Mouse (Mus musculus) kidney, adult 9 months (tissue): ENCODE measurements around the gene Eda.
A peak's percentile ranks its signal among the peaks of the same experiment; 100 is the strongest.

Experiments used
- DNase-seq: peaks from one replicate; pipeline ENCODE4 v3.0.0; 2022

The Eda gene

GRCm38 (mm10) chrX:99975250-99975984 is at the start of gene Eda:
Gene Eda (plus strand): TSS chrX:99975606.
- DNase-seq = peak; percentile 86

- DNase-seq = no peak
Measured at GRCm38 (mm10) chrX:99961002-99961401, 14.4 kb upstream of the Eda start.

- DNase-seq = no peak
Measured at GRCm38 (mm10) chrX:99970111-99970510, 5.3 kb upstream of the Eda start.

- DNase-seq = no peak
Measured at GRCm38 (mm10) chrX:99974381-99974780, 1.0 kb upstream of the Eda start.

- no peak for DNase-seq
Measured at GRCm38 (mm10) chrX:99974803-99975202, 603 bp upstream of the Eda start.

- peak; percentile 6 for DNase-seq
Measured at GRCm38 (mm10) chrX:99975985-99976924, 849 bp downstream of the Eda start.

- DNase-seq = no peak
Measured at GRCm38 (mm10) chrX:99978354-99978753, 2.9 kb downstream of the Eda start.

GRCm38 (mm10) chrX:99993434-99993833 is 18.0 kb downstream of the Eda start:
- no peak for DNase-seq

- DNase-seq = no peak
Measured at GRCm38 (mm10) chrX:99999342-99999741, 23.9 kb downstream of the Eda start.

GRCm38 (mm10) chrX:100118362-100118761 is 143.0 kb downstream of the Eda start:
- no peak for DNase-seq

- DNase-seq = peak; percentile 0
Measured at GRCm38 (mm10) chrX:100195286-100195685, 219.9 kb downstream of the Eda start.

- DNase-seq = no peak
Measured at GRCm38 (mm10) chrX:100313652-100314051, 338.2 kb downstream of the Eda start.

- no peak for DNase-seq
Measured at GRCm38 (mm10) chrX:100314172-100314902, 338.9 kb downstream of the Eda start.

GRCm38 (mm10) chrX:100340687-100341086 is 365.3 kb downstream of the Eda start:
- no peak for DNase-seq

GRCm38 (mm10) chrX:100344433-100344832 is 369.0 kb downstream of the Eda start:
- no peak for DNase-seq

GRCm38 (mm10) chrX:100356974-100357373 is 381.6 kb downstream of the Eda start:
- no peak for DNase-seq

GRCm38 (mm10) chrX:100389887-100390286 is 414.5 kb downstream of the Eda start:
- no peak for DNase-seq

GRCm38 (mm10) chrX:100392304-100392703 is 416.9 kb downstream of the Eda start:
- peak; percentile 17 for DNase-seq

- DNase-seq = no peak
Measured at GRCm38 (mm10) chrX:100394223-100394861, 418.9 kb downstream of the Eda start.

GRCm38 (mm10) chrX:100395026-100395425 is 419.6 kb downstream of the Eda start:
- DNase-seq = peak; percentile 4

- DNase-seq = no peak
Measured at GRCm38 (mm10) chrX:100400900-100401299, 425.5 kb downstream of the Eda start.

- no peak for DNase-seq
Measured at GRCm38 (mm10) chrX:100401657-100402056, 426.3 kb downstream of the Eda start.

GRCm38 (mm10) chrX:100409245-100409644 is 433.8 kb downstream of the Eda start:
- DNase-seq = no peak
